Mouse (Mus musculus): Measurements from ENCODE around the gene Gm5152. TPM values are rescaled to one million over a fixed set of nuclear protein-coding genes. Genes with fewer than 3 reads are reported as not detected.

Gm5152 gene
- polyA plus RNA-seq (2017; shearing (Covaris generic)) = not detected

DNA sequence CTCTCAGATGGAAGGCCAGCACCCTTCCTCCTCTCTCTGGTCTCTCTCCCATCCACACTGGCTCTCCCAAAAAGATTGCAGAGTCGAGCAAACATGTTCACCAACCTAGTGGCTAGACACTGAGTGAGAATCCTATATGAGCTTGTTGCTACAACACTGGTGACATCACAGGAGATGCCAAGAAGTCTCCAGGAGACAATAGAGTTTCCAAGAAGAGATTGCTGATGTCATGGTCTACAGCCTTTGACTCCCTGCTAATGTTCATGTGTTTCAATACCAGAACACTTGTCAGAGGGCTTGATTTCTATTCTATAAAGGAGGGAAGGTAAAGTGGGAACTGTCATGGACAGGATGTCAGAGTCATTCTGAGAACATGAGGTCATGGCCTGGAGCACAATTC, at the start of gene Gm5152:
Gene Gm5152 (minus strand): TSS at position 101 of the 400 bp plus-strand sequence.

Data from effector memory CD4-positive, alpha-beta T cell, adult 5 months (primary cell).